Mouse (Mus musculus) heart, postnatal 4 days (tissue): ENCODE results near the gene Icosl. TPM values are rescaled to one million over a fixed set of nuclear protein-coding genes. Genes with fewer than 3 reads are reported as not detected.
"Not testable (repeated sequence)": the region's sequence is repeated elsewhere in the genome, so short reads cannot be mapped to it uniquely, and the experiment has no call there.

Source experiments
- DNase-seq: peaks from one replicate; pipeline ENCODE4 v3.0.0; 2021
- total RNA-seq, 2 experiments: library from RNA; stranded (reverse); gene quantifications; 2 replicates each; pipeline ENCODE4 v1.2.3; 2021

The Icosl gene
- total RNA-seq, result 1 to 10 TPM; 3.8 to 4.6 TPM

GRCm38 (mm10) chr10:78069101-78070011 lies at the start of gene Icosl:
TSS of gene Icosl (plus strand) at chr10:78069302.
- DNase-seq, result peak; percentile 84

GRCm38 (mm10) chr10:78019984-78020383 lies 49.1 kb upstream of the Icosl start:
- DNase-seq, result not testable (repeated sequence)

- DNase-seq, result not testable (repeated sequence)
Observed at GRCm38 (mm10) chr10:78025453-78025852, 43.6 kb upstream of the Icosl start.

- DNase-seq, result peak; percentile 83
Observed at GRCm38 (mm10) chr10:78028129-78028528, 41.0 kb upstream of the Icosl start.

- no peak for DNase-seq
Observed at GRCm38 (mm10) chr10:78029080-78029479, 40.0 kb upstream of the Icosl start.

- no peak for DNase-seq
Observed at GRCm38 (mm10) chr10:78031987-78032386, 37.1 kb upstream of the Icosl start.

GRCm38 (mm10) chr10:78037139-78037538 lies 32.0 kb upstream of the Icosl start:
- DNase-seq, result no peak

GRCm38 (mm10) chr10:78041647-78042046 lies 27.5 kb upstream of the Icosl start, which contains the start of gene Dnmt3l:
TSS of gene Dnmt3l (plus strand) at chr10:78041947.
- DNase-seq, result no peak

- no peak for DNase-seq
Observed at GRCm38 (mm10) chr10:78042096-78042495, 27.0 kb upstream of the Icosl start.

- DNase-seq, result no peak
Observed at GRCm38 (mm10) chr10:78042697-78043405, 26.3 kb upstream of the Icosl start.

- peak; percentile 57 for DNase-seq
Observed at GRCm38 (mm10) chr10:78043406-78043836, 25.7 kb upstream of the Icosl start, which contains the start of gene Aire. TSS of gene Aire (minus strand) at chr10:78043610.

- DNase-seq, result no peak
Observed at GRCm38 (mm10) chr10:78044531-78044930, 24.6 kb upstream of the Icosl start.

- DNase-seq, result no peak
Observed at GRCm38 (mm10) chr10:78046388-78046787, 22.7 kb upstream of the Icosl start.

- DNase-seq, result no peak
Observed at GRCm38 (mm10) chr10:78048061-78048730, 20.9 kb upstream of the Icosl start.

GRCm38 (mm10) chr10:78049519-78050035 lies 19.5 kb upstream of the Icosl start:
- DNase-seq, result no peak

- no peak for DNase-seq
Observed at GRCm38 (mm10) chr10:78054633-78055565, 14.2 kb upstream of the Icosl start.

GRCm38 (mm10) chr10:78057056-78057455 lies 12.0 kb upstream of the Icosl start:
- DNase-seq, result no peak

GRCm38 (mm10) chr10:78063122-78063521 lies 6.0 kb upstream of the Icosl start:
- DNase-seq, result no peak

GRCm38 (mm10) chr10:78067226-78067625 lies 1.9 kb upstream of the Icosl start:
- DNase-seq, result peak; percentile 46

GRCm38 (mm10) chr10:78068541-78068940 lies 561 bp upstream of the Icosl start:
- peak; percentile 25 for DNase-seq

- no peak for DNase-seq
Observed at GRCm38 (mm10) chr10:78074151-78074550, 5.0 kb downstream of the Icosl start.
